Mouse (Mus musculus) E14TG2a.4 (cell line): Measurements from ENCODE around the gene Gpm6b.

Source experiments
- CTCF ChIP-seq: conservative IDR thresholded peaks from 2 replicates; pipeline ENCODE4 v1.5.1; 2014; ENCODE audit warnings: low read length
- NANOG ChIP-seq: IDR thresholded peaks from 2 replicates; pipeline ENCODE4 v1.6.1; 2014; ENCODE audit warnings: borderline replicate concordance, low read length, mixed read lengths
- POU5F1 ChIP-seq: IDR thresholded peaks from 2 replicates; pipeline ENCODE4 v1.6.1; 2014; ENCODE audit warnings: low read length, borderline replicate concordance

GRCm38 (mm10) chrX:166271489-166271888, 32.8 kb downstream of the Gpm6b start:
- TF ChIP-seq CTCF (no peak), POU5F1 (no peak), NANOG (no peak)
